Mouse (Mus musculus) thymus, postnatal 10 days (tissue): ENCODE measurements around the gene Pde4dip.

Experiments used
- DNase-seq, 2 experiments: peaks; one replicate each; pipeline ENCODE4 v3.0.0; 2021; ENCODE audit warnings: low spot score in 2 of 2

Gene Pde4dip

DNA sequence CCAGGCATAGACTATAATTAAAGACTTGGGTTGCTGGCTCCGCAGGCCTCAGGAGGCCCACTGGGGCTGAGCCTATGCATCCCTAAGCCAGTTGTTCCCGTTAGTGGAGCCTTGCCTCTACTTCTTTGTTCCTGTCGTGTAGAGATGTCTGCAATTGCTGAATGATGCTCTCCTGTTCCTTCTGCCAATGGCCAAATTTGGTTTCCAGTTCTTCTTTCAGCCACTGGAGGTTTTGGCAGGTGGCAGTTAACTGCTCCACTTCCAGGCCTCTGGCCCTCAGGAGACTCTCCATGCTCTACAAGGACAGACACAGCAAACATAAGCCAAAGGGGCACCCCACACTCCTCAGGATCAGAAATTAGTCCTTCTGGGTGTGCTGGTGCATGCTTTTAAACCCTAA is 135.6 kb downstream of the Pde4dip start:
- DNase-seq = no peak

DNA sequence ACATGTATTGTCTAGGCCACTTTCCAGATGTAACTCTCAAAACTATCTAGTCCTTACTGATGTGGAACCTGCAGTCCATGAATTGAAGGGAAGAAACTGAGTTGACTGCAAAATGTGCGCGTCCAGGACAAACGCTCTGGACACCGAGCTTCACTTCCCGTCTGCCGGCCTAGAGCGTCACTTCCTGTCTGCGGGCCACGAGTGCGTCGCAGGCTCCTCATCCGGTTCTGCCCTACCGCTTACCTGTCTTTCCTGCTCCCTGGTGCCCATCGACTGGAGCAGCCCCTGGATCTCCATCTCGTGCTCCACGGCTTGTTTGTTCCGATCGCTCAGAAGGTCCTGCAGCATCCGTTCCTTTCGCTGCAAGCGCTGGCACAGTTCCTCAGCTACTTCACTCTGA is 136.9 kb downstream of the Pde4dip start:
- no peak for DNase-seq

DNA sequence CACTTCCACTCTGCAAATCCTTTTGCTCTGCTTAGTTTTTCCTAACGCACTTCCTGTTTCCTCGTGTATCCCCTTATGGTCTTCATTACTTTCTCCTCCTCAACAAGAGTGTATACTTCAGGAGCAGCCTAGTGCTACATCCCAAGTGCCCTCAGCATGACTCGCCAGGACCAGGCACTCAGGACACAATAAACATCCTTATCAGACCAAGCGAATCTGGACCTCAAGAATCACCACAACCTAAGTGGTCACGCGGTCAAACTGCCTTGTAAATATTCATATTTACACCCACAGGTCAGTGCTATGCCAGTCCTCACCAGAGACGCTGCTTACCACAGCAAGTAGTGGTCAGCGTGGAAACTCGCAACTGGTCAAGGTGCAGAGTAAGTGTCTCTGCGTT is 139.7 kb downstream of the Pde4dip start:
- DNase-seq = no peak

DNA sequence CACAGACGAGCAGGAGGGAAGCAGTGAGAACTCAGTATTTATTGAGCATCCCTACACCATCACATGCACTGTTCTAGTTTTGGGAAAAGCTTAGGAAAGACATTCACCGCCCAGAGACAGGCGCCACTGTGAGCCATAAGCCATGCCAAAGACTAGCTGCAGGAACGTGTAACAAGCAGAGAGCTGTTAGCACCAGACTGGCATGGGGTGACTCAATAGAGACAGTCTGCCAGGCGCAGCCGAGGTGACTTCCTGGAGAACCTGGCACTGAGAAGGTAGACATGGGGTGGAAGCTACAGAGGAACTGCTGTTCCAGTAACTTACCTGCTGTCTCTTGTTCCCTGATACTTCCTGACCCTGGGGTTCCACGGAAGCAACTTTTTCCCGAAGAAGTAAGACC is 145.7 kb downstream of the Pde4dip start:
- DNase-seq = no peak

- DNase-seq = no peak
Measured at GRCm38 (mm10) chr3:97735575-97735974, 152.9 kb downstream of the Pde4dip start.

DNA sequence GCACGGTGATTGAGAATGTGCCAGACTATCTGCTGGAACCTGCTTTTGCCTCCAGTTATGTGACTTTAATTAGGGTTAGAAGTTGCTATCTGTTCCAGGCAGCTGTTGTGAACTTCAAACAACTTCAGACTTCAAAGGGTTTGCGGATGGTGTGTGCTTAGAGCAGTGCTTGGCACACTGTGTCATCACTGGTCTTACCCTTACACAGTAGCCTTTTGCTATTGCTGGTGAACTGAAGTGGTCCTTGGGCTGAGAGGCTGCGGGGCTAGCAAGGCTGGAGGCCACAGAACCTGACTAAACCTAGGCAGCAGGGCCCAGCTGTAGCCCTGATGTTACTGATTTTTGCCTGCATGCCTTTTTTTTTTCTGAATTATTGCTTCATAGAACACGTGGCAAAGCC is 154.2 kb downstream of the Pde4dip start:
- DNase-seq = peak in 1 of 2 experiments; percentile 12

DNA sequence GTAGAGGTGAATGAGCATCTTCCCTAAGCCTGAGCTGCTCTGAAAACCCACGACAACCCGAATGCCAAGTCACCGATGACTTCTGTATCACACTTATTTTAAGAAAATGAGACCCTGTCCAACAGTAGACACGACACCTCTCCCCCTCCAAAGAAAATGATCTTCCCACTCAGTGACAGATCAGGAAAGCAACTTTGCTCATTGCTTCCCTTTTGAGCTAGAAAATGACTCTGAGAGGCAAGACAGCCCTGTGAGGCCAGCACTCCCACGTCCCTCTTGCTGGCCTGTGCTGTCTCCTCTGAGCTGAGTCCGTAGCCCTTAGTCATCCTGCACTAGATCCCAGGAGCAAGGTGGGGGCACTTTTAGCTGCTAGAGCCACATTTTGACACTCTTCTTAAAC is 155.9 kb downstream of the Pde4dip start:
- no peak for DNase-seq

DNA sequence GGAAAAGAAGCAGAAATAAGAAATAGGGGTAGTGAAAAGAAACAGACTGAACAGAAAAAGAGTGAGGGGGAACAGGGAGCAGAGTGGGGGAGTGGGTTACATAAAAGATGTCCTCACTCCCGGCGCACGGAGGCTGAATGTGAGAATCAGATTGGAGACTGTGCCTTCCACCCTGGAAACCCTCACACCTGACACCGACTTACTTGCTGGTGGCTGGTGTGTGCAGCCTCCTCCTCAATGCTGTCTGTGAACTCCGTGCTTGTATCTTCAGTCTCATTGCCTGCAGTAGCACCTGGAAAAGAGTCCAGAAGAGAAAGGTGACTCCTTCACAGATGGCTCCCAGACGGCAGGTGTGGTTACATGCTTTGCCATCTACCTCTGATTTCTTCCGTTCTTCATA is 157.9 kb downstream of the Pde4dip start:
- no peak for DNase-seq

DNA sequence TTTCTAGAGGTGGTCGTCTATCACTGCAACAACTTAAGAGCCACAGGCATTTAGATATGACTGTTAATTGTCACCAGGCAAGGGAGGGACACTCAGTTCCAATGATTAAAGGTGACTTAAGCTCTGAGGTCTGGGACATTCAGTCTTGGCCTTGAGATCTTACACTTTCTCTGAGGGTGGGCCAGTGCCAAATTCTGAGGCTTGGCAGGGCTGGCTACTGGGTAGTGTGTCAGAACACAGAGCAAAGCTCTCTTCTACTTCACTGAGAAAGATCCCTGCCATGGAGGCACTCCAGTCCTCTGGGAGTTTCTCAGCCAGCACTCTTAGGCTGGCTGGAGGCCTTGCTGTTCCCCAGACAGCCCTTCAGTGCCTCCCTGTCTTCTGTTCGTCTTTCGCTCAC is 158.4 kb downstream of the Pde4dip start:
- no peak for DNase-seq

DNA sequence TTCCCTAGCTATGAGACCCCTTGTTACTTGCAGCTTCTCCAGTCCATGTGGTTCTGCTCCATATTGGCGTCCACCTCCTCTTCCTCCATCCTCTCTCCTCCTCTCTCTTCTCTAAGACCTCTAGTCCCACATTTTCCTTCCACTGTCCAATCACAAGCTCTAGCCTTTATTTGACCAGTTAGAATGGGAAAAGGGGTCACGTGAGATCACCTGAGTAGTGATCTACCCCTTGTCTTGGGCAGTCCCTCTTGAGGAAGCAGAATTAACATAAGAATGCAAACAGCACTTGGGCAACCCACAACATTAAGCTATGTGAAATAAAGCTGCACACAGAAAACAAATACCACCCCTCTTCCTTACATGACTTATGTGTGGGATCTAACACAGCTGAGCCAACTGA is 160.7 kb downstream of the Pde4dip start:
- DNase-seq = no peak

DNA sequence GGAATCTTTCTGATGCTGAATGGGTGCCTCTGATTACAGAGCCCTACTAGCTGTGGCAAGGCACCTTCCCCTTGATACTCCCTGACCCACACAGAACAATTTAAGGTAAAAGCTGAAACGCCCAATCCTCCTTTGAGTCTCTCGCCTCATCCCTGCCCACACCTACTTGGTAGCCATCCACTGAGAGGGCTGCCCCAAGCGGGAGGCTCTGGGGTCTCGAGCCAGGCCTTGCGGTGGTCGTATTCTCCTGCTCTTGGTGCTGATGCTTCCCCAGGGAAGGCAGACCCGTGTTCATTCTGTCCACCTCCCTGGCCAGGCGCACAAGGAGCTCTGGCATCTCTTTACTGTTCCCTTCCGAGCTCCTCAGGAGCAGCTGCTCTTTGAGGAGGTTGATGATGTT is 169.4 kb downstream of the Pde4dip start:
- no peak for DNase-seq

GRCm38 (mm10) chr3:97715922-97716321 is 172.6 kb downstream of the Pde4dip start:
- no peak for DNase-seq

- no peak for DNase-seq
Measured at GRCm38 (mm10) chr3:97710881-97711280, 177.6 kb downstream of the Pde4dip start.

- DNase-seq = no peak
Measured at GRCm38 (mm10) chr3:97710134-97710533, 178.4 kb downstream of the Pde4dip start.

DNA sequence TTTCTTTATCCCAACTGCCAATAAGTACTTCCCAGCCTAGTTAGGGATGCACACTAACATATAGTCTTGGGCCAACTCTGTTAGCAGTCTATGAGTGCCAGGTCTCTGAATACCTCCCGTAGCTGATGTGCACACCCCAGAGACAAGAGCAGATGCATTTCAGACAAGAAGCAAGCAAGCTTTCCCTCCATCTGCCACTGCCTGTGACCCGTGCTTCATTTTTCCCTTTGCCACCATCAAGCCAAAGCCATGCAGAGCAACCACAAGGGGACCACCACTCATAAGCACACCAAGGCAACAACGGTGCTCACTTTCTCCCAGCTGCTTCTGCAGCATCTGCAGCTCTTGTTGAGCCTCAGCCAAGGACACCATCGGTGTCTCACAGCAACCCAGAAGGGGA is 181.9 kb downstream of the Pde4dip start:
- no peak for DNase-seq

DNA sequence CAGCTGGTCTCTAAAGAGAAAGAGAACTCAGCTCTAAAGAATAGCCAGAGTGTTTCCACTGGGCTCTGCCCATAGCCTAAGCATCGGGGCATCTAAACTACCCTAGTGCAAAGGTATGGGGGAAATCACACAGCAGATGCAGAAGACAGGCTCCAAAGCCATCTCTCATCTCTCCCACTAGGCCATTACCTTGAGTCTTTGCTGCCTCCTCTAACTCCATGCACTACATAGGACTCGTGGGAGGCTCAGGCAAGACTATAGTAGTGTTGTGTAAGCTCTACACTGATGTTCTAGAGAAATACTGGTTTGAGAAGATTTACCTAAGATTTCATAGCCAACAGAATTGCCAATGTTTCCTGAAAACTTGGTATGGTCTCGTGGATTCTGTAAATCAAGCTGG is 183.0 kb downstream of the Pde4dip start:
- DNase-seq = no peak

DNA sequence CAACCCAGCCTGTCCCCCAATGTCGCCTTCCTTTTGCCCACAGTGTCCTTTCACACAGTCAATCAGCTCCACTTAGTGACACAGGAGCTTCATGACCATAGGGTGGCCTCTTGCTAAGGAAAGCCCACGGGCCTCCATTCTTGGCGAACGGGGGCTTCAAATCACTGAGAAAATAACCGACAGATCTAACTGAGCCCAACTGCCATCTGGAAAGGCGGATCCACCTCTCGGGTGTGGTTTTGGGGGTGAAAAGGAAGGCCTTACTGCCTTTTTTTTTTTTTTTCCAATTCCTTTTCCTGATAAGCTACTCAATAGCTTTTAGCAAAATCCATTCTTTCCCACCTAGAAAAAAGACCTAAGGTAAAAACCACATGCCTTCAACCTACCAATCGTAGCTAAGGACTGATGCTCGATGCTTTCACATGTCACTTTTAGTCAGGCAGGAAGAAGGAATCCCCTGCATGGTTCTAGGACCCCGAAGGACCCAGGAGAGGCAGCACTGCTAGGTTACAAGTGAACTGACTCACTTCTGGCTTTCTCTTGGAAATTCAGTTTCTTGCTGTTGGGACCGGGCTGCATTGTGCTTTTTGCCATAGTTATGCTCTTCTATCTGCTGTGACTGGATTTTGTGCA is 185.9 kb downstream of the Pde4dip start:
- no peak for DNase-seq

DNA sequence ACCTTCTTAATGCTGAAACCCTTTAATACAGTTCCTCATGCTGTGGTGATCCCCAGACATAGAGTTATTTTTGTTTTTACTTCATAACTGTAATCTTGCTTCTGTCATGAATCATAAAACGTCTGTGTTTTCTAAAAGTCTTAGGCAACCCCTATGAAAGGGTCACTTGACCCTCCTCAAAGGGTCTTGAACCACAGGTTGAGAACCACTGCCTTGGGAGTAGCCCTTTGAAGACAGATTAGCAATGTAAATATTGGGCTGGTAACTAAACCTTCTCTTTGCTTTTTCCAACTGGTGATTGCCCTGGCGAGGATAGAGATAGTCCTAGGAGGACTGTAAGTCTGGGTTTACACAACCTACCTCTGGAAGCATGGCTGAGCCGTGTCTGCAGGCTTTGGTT is 187.3 kb downstream of the Pde4dip start:
- DNase-seq = no peak

DNA sequence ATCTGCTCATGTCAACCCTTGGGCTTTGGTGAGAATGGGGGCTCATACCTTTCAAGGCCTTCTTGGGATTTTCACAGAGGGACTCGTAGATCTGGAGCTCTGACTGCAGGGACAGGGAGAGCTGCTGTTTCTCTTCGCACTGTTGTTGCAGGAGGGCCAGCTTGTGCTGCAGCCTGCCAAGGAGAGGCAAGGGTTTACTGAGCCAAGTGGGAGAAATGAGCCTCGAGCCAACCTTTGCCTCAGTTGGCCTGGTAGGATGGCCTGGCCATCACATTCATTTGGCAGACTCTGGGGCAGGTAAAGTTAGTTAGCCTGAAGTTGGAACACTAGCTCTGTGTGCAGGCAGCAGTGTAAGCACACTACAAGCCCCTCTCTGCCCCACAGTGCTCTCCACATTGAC is 189.4 kb downstream of the Pde4dip start:
- no peak for DNase-seq

DNA sequence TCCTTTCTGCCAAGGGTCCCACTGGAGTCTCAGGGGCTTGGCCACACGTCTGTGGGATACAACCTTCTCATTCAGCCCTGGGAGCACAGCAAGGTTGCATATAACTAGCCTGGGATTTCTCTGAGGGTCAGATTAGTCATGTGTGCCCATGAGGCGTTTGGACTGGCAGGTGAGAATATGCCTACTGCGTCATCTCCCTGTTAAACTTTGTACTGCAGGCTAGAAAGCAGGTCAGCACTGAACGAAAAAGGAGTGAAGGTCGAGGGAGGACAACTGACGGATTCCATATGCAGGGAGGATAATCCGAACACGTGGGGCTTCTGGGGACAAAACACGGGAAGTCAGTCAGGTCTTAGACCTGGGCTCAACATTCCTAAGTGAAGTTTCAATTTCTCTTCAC is 191.2 kb downstream of the Pde4dip start:
- no peak for DNase-seq

GRCm38 (mm10) chr3:97696866-97697265 is 191.6 kb downstream of the Pde4dip start:
- DNase-seq = no peak

GRCm38 (mm10) chr3:97693806-97694205 is 194.7 kb downstream of the Pde4dip start:
- no peak for DNase-seq

GRCm38 (mm10) chr3:97691443-97692017 is 197.0 kb downstream of the Pde4dip start:
- no peak for DNase-seq

GRCm38 (mm10) chr3:97690590-97690989 is 197.9 kb downstream of the Pde4dip start:
- no peak for DNase-seq
